Mouse (Mus musculus) limb, embryonic 15.5 days (tissue): ENCODE data around the gene Nmt1. TPM values are rescaled to one million over a fixed set of nuclear protein-coding genes. Genes with fewer than 3 reads are reported as not detected.

Experiments used
- ATAC-seq: fragments of 200-750 bp; cut with Nextera tagmentation; 2 replicates; pipeline ENCODE4 v1.8.0; 2017; ENCODE audit warnings: low read depth, moderate TSS enrichment; ENCODE audit not compliant: insufficient number of reproducible peaks, low FRiP score, low TSS enrichment
- H3K27ac ChIP-seq: fragments of 300-500 bp; sonication (generic); 2 replicates; pipeline ENCODE4 v1.5.1; 2015; ENCODE audit warnings: moderate library complexity, mild to moderate bottlenecking, inconsistent platforms
- H3K27me3 ChIP-seq: fragments of 300-500 bp; sonication (generic); 2 replicates; pipeline ENCODE4 v1.6.1; 2015; ENCODE audit warnings: inconsistent platforms
- H3K36me3 ChIP-seq: fragments of 300-500 bp; sonication (generic); 2 replicates; pipeline ENCODE4 v1.6.1; 2015; ENCODE audit warnings: inconsistent platforms
- H3K4me1 ChIP-seq: fragments of 300-500 bp; sonication (generic); 2 replicates; pipeline ENCODE4 v1.6.1; 2015; ENCODE audit warnings: inconsistent platforms
- H3K4me2 ChIP-seq: fragments of 300-500 bp; sonication (generic); 2 replicates; pipeline ENCODE4 v1.6.1; 2015; ENCODE audit warnings: mild to moderate bottlenecking, inconsistent platforms
- H3K4me3 ChIP-seq: fragments of 300-500 bp; sonication (generic); 2 replicates; pipeline ENCODE4 v1.5.1; 2015; ENCODE audit warnings: mild to moderate bottlenecking, inconsistent platforms
- H3K9ac ChIP-seq: fragments of 300-500 bp; sonication (generic); 2 replicates; pipeline ENCODE4 v1.6.1; 2015; ENCODE audit warnings: inconsistent platforms
- H3K9me3 ChIP-seq: fragments of 300-500 bp; sonication (generic); 2 replicates; pipeline ENCODE4 v1.6.1; 2016; ENCODE audit warnings: inconsistent platforms
- WGBS: fragments of 180-500 bp; shearing (Covaris S2); methylation state at CpG from one replicate; pipeline ENCODE4 v1.1.7; 2015; 5-methylcytosine and 5-hydroxymethylcytosine counted together
- polyA plus RNA-seq: library from polyadenylated mRNA; unstranded; fragments of >200 nt; fragmentation: Nextera tagmentation; extraction: Ambion mirVana; gene quantifications from 2 replicates; pipeline ENCODE4 v1.2.1, GENCODE M21; 2015

Nmt1 gene
- polyA plus RNA-seq, 1 experiment from 2014 or later, result 54.0 TPM

DNA sequence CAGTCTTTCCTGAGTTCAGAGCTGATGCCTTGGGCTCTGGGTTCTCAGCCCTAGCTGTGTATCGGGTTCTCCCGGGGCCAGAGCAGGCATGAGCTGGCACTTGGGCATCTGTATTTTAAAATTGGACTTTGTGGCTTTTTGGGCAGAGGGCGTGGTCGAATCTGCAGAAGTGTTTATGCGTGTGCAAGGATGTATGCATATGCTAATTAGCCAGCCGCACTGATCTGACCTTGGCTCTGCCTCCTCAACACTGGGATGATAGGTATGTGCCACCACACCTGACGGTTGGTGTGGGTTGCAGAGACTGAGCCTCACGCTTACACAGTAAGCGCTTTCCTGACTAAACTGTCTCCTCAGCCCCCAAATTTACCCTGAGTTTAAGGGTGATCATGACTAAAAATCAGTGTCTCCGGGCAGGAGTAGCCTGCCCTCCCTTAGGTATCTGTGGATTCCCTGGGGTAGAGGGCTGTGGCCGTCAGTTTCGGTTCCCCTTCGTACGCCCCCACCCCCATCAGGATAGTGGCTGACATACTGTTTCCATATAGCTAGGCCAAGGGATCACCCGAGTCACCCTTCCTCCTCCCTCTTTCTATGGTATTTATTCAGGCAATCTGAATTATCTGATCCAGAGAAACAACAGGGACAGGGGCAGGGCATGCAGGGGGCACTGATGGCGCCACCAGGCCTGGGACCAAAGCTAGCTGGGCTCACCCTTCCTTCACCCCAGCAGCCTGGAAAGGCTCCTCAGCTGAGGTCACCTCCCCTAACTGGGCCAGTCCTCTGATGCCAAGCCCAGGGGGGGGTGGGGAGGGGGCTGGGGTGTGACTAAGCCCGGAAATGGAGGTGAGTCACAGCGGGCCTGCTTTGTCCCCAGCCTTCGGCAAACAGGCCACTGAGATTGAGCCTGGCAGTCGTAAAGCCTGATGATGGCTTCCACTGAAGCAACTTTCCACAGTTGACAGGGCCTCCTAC lies 66.2 kb downstream of the Nmt1 start:
- no peak for ATAC-seq
- 0 out of 2 replicates have a peak, but pooled peaks cover 3% of the 10 kb centered on the region for H3K27me3 ChIP-seq

GRCm38 (mm10) chr11:103095107-103095670 lies 67.2 kb downstream of the Nmt1 start:
- Histone ChIP-seq H3K4me2 (no peak overlapping the region), H3K9ac (no peak overlapping the region), H3K27ac (no peak overlapping the region), H3K4me3 (no peak overlapping the region), H3K36me3 (no peaks in the 10 kb centered on the region), H3K27me3 (peaks cover 7% of the 10 kb centered on the region; the same call in 1 of the 2 replicates), H3K4me1 (peaks cover 36% of the 10 kb centered on the region), H3K9me3 (no peaks in the 10 kb centered on the region)
- ATAC-seq, result no peak
- 68% methylated on average over 9 of the region's 9 CpGs for whole genome bisulfite sequencing

More for the DNA sequence above, 66.2 kb downstream of the Nmt1 start:
- no peak overlapping the region for H3K9ac ChIP-seq
- 64% methylated on average over 20 of the region's 20 CpGs for WGBS
- no peaks in the 10 kb centered on the region for H3K36me3 ChIP-seq
- H3K4me3 ChIP-seq, result no peak overlapping the region
- H3K4me1 ChIP-seq, result peaks cover 36% of the 10 kb centered on the region
- no peak overlapping the region for H3K4me2 ChIP-seq
- H3K27ac ChIP-seq, result no peak overlapping the region
- no peaks in the 10 kb centered on the region for H3K9me3 ChIP-seq

- H3K27me3 ChIP-seq, result peaks cover 7% of the 10 kb centered on the region; the same call in 1 of the 2 replicates
- no peaks in the 10 kb centered on the region for H3K9me3 ChIP-seq
- H3K36me3 ChIP-seq, result no peaks in the 10 kb centered on the region
- no peak overlapping the region for H3K4me3 ChIP-seq
- H3K4me1 ChIP-seq, result peaks cover 37% of the 10 kb centered on the region
- WGBS, result 87% methylated on average over 6 of the region's 6 CpGs
- H3K4me2 ChIP-seq, result no peak overlapping the region
- no peak for ATAC-seq
- no peak overlapping the region for H3K9ac ChIP-seq
- H3K27ac ChIP-seq, result no peak overlapping the region
Measured at GRCm38 (mm10) chr11:103095801-103096200, 67.8 kb downstream of the Nmt1 start.

DNA sequence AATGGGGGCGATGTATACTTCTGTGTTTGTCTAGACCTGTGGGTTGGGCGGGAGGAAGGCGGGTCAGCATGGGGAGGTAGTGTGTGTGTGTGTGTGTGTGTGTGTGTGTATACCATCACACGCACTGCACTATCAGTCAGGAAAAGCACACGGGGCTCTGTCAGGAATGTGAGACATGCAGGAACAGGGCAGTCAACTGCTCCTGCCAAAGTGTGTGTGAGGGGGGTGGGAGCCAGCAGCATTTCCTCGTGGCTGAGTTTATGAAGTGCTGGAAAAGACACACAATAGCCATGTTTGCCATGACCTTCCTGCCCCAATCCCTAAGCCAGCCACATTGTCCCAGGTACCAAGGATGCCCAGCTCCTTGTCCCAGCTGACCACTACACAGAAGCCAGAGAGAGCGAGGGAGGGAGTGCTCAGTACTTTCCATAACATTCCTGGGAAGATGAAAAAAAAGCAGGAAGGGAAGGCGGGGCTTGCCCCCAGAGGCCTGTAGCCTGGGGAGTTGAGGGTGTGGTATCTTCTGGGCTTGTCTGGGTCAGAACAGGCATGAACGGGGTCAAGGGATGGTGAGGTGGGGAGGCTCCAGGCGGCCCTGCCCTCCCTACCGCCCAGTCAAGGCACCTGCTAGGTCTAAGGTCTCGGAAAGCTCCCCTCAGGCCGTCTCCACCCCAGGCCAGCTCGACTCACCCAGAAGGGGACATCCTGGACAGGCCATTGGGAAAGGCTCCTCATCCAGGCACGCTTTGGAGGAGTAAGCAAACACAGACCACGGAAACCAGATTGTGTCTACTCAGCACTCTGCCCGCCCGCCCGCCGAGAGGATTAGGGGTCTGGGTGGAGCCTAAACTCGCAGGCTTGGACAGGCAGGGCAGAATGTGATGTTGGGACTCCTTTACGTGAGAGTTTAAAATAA lies 69.2 kb downstream of the Nmt1 start:
- Histone ChIP-seq H3K4me1 (peaks cover 50% of the 10 kb centered on the region), H3K4me2 (peak overlapping the region; percentile 31), H3K36me3 (no peaks in the 10 kb centered on the region), H3K27ac (peak overlapping the region; percentile 81), H3K9me3 (no peaks in the 10 kb centered on the region), H3K27me3 (peaks cover 13% of the 10 kb centered on the region; the same call in 1 of the 2 replicates), H3K9ac (no peak overlapping the region), H3K4me3 (peak overlapping the region; percentile 24)
- 22% methylated on average over 22 of the region's 22 CpGs for WGBS
- ATAC-seq, result no peak

DNA sequence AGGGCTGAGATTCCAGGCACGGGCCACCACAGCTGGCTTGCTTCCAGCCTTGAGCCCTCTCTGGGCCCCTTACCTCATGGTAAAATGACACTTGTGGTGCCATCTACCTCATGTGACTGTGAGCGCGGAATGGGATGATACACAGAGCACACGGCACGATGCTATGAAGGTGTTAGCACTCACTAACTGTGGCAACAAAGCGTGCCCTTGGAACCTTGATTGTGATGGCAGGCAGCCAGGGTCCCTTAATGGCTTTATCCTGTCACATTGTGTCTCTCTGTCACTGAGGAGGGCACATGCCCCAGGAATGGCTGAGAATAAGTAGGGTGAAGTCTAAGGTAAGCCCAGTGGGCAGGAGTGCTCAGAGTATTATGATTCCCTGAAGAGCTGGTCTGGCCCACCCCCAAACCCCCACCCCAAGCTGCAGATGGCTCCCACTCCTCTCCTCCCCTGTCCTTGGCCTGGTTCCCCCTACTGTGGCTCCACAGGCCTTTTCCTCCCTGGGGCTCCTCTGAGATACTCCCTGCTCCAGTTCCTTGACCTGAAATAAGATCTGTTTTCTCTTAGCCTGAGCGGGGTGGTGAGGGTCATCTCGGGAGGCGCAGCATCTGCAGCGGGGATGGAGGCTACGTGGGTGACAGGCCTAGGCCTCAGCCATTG lies 70.7 kb downstream of the Nmt1 start:
- 73% methylated on average over 11 of the region's 11 CpGs for WGBS
- H3K9me3 ChIP-seq, result no peaks in the 10 kb centered on the region
- no peak overlapping the region for H3K27ac ChIP-seq
- H3K9ac ChIP-seq, result no peak overlapping the region
- no peak overlapping the region for H3K4me3 ChIP-seq
- peaks cover 13% of the 10 kb centered on the region; the same call in 1 of the 2 replicates for H3K27me3 ChIP-seq
- H3K4me2 ChIP-seq, result no peak overlapping the region
- peaks cover 58% of the 10 kb centered on the region for H3K4me1 ChIP-seq
- no peaks in the 10 kb centered on the region for H3K36me3 ChIP-seq
- no peak for ATAC-seq

GRCm38 (mm10) chr11:103099352-103099940 lies 71.5 kb downstream of the Nmt1 start:
- WGBS, result 49% methylated on average over 12 of the region's 12 CpGs
- H3K9me3 ChIP-seq, result no peaks in the 10 kb centered on the region
- no peak overlapping the region for H3K4me2 ChIP-seq

GRCm38 (mm10) chr11:103100361-103100760 lies 72.4 kb downstream of the Nmt1 start:
- Histone ChIP-seq H3K36me3 (no peaks in the 10 kb centered on the region), H3K27me3 (peaks cover 13% of the 10 kb centered on the region; the same call in 1 of the 2 replicates)

More at GRCm38 (mm10) chr11:103099352-103099940, 71.5 kb downstream of the Nmt1 start:
- Histone ChIP-seq H3K9ac (no peak overlapping the region), H3K27me3 (peaks cover 13% of the 10 kb centered on the region; the same call in 1 of the 2 replicates), H3K36me3 (no peaks in the 10 kb centered on the region), H3K27ac (no peak overlapping the region), H3K4me3 (no peak overlapping the region), H3K4me1 (peaks cover 54% of the 10 kb centered on the region)
- no peak for ATAC-seq

GRCm38 (mm10) chr11:103101481-103101865 lies 73.5 kb downstream of the Nmt1 start, which contains the start of the genes Plcd3 and Acbd4:
Plcd3 (minus strand) TSS chr11:103101658.
Acbd4 (plus strand) TSS chr11:103101682.
- peak; percentile 41 for ATAC-seq
- Histone ChIP-seq H3K36me3 (0 out of 2 replicates have a peak, but pooled peaks cover 3% of the 10 kb centered on the region), H3K27me3 (peaks cover 13% of the 10 kb centered on the region; the same call in 1 of the 2 replicates), H3K4me3 (peak within 1 kb of the TSS; percentile 68), H3K4me1 (peaks cover 49% of the 10 kb centered on the region), H3K9me3 (no peaks in the 10 kb centered on the region), H3K27ac (peak within 1 kb of the TSS; percentile 57), H3K9ac (peak within 1 kb of the TSS; percentile 63), H3K4me2 (peak within 1 kb of the TSS; percentile 92)
- WGBS, result under 1% methylated on average over 34 of the region's 34 CpGs

More at GRCm38 (mm10) chr11:103100361-103100760, 72.4 kb downstream of the Nmt1 start:
- peak overlapping the region; percentile 68; the same call in 1 of the 2 replicates for H3K4me3 ChIP-seq
- 70% methylated on average over 8 of the region's 8 CpGs for WGBS
- H3K9ac ChIP-seq, result no peak overlapping the region
- H3K4me1 ChIP-seq, result peaks cover 50% of the 10 kb centered on the region
- H3K9me3 ChIP-seq, result no peaks in the 10 kb centered on the region
- H3K27ac ChIP-seq, result no peak overlapping the region
- no peak for ATAC-seq
- no peak overlapping the region for H3K4me2 ChIP-seq

GRCm38 (mm10) chr11:103101866-103102501 lies 74.0 kb downstream of the Nmt1 start:
- Histone ChIP-seq H3K9me3 (no peaks in the 10 kb centered on the region), H3K36me3 (peaks cover 6% of the 10 kb centered on the region; the same call in 1 of the 2 replicates), H3K9ac (peak overlapping the region; percentile 63; the same call in 1 of the 2 replicates), H3K27me3 (peaks cover 13% of the 10 kb centered on the region; the same call in 1 of the 2 replicates), H3K27ac (peak overlapping the region; percentile 57), H3K4me3 (peak overlapping the region; percentile 68), H3K4me1 (peaks cover 44% of the 10 kb centered on the region), H3K4me2 (peak overlapping the region; percentile 92)
- 2% methylated on average over 30 of the region's 30 CpGs for WGBS
- no peak for ATAC-seq
